Mouse (Mus musculus) kidney, postnatal 14 days (tissue): ENCODE measurements at regions not wholly inside any gene's neighbourhood (a gene's known extent, or its start where the extent isn't known, plus 50 kb on each side); places are given as distances from the start of the nearest gene placed in this dataset.
"Not testable (repeated sequence)": the region's sequence is repeated elsewhere in the genome, so short reads cannot be mapped to it uniquely, and the experiment has no call there.

ENCODE experiments used
- DNase-seq: peaks from one replicate; pipeline ENCODE4 v3.0.0; 2022; ENCODE audit warnings: mixed read lengths

GRCm38 (mm10) chr17:35758769-35759168 lies 54.3 kb upstream of the Ddr1 start:
- DNase-seq: no peak

- DNase-seq: peak; percentile 62
Measured at GRCm38 (mm10) chr17:35759740-35760139, 55.3 kb upstream of the Ddr1 start.

DNA sequence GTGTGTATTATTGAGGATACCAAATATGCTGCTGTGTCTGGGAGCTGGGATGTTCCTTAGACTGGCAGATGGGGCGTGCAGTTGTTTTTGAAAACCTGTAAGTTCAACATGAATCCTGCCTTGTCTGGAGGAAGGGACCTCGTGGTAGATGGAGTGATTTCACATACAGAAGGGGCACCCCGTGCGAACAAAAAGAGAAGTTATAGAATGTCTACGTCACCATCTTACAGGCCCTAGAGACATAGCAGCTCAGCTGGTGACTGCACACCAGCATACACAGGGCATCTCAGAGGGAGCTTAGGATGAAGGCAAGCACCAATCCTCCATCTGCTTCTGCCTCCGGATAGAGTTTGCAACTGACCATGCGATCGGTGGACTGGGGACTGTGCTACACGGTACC lies 58.2 kb upstream of the Ddr1 start:
- DNase-seq: no peak

- no peak for DNase-seq
Measured at GRCm38 (mm10) chr17:35763101-35763500, 58.4 kb upstream of the Ier3 start.

GRCm38 (mm10) chr17:35763866-35764265 lies 57.6 kb upstream of the Ier3 start:
- DNase-seq: peak; percentile 35

DNA sequence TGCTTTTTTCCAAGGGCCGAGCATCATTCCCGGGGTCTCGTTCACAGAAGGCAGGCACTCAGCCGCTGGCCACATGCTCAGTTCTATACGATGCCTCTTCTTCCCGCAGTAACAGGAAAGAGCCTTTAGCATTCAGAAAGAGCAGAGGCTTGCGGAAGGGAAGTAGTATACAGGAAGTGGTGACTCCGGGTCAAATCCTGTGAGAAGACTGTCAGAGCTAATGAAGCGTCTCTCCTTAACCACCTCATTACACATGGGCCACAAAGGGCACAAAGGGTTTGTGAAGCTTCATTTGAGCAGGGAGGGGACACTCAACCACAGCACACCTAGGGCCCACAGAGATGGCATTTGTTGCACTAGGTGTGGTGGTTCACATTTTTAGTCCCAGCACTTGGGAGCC lies 55.1 kb upstream of the Ier3 start:
- no peak for DNase-seq

- DNase-seq: no peak
Measured at GRCm38 (mm10) chr17:35769175-35769960, 52.1 kb upstream of the Ier3 start.

- not testable (repeated sequence) for DNase-seq
Measured at GRCm38 (mm10) chr17:35769961-35770276, 51.6 kb upstream of the Ier3 start.

DNA sequence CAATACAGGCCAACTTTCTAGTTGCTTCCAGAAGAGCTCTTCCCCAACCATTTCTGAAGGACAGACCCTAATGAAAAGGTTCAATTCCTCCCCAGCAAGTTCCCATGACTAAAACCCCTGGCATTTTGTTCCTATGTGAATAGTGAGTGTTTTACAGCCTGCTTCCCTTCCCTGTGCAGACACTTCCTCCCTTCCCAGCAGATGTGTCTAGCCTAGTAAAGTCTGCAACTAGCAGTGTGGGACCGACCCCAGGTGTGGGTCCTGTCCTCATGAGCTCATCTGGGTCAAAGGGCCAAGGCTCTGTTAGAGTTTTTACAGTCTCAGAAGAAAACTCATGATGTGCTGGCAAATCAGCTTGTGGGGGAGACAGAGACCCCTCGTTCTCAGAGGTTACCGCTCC lies 50.9 kb upstream of the Ier3 start:
- no peak for DNase-seq

DNA sequence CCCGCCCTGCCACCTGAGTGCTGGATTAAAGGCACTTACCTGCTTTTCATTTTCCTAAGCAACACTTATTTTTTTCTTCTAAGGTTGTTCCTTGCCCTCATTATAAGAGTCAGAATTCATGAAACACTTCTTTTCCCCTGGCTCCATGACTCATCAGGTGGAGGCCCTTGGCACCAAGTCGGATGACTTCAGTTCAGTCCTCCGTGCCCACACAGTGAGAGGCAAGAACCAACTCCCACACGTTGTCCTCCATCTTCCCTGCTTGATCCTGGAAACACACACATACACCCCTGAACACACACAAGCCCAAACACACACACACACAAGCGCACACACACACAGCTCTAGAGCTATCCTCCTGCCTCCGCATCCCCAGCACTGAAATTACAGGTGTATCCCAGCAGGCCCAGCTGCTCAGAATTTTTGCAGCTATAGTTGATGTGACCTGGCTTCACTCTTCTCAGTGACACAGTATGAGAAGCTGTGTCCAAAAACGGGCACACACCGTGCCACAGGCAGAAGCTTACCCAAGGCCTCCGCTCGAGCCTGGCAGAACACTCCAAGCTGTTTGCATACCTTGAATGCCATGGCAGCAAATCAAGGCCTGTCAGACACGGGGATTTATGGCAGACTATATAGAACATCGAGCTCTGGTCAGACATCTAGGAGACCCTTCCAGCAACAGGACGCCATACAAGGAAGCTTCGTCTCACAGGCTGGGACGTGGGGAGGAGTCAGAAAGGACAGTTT lies 49.7 kb upstream of the Ier3 start:
- no peak for DNase-seq
